Mouse (Mus musculus): ENCODE data around the gene Gm4131.

GRCm38 (mm10) chr14:62454760-62455569, 111.8 kb downstream of the Gm4131 start:
- TF ChIP-seq POLR2A (IDR thresholded peaks at IDR 0.05; ENCODE audit: extremely low read depth, insufficient read depth, low read length) (no peak), CTCF (IDR thresholded peaks at IDR 0.05; ENCODE audit: low read depth, low read length) (no peak)
